Mouse (Mus musculus): ENCODE results near the gene Mcat. TPM values are rescaled to one million over a fixed set of nuclear protein-coding genes. Genes with fewer than 3 reads are reported as not detected.

Mcat gene
- polyA plus RNA-seq, 1 experiment, result 11.0 TPM

DNA sequence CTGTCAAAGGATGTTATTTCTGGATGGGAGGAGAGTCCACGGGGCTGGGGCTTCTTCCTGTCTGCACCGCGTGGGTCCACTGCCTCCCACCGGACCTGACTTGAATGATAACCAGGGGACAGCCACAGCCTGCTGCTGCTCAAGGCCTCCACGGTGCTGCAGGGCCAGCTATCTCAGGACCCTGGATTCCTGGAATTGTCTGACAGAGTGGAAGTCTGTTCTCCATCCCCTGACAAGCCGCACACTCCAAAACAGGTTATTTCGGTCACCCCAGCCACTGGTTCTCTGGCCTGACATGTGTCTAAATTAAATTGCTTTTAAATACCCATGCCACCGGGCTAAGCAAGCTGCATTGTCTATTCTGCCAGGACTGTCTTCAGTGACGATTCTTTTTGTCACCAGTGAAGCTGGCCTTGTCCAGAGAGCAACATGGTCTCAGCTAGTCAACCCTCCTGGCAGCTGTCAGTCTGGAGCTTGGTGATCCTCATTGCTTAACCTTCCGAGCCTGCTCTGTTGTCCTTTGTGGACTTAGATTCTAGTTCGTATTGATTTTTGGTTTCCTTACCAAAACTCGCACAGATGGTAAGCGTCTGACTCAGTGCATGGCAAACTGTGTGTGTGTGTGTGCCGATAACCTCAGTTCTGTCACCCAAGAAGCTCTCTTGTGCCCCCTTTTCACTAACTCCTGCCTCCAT lies 39.8 kb downstream of the Mcat start:
- H3K27ac ChIP-seq (ENCODE audit: control insufficient read depth, insufficient read depth, low read depth, low read length, poor library complexity), result no peak overlapping the region
- TF ChIP-seq CTCF (IDR thresholded peaks at IDR 0.05; ENCODE audit: control insufficient read depth, insufficient read depth, low read length), result no peak
- TF ChIP-seq POLR2A (IDR thresholded peaks at IDR 0.05; ENCODE audit: borderline replicate concordance, control insufficient read depth, low read depth, low read length), result no peak

GRCm38 (mm10) chr15:83523196-83523595 lies 40.4 kb downstream of the Mcat start:
- WGBS, result 51% methylated on average over 7 of the region's 7 CpGs
- peaks cover 1% of the 10 kb centered on the region for H3K4me1 ChIP-seq (ENCODE audit: control insufficient read depth, insufficient read depth, low read length)
- TF ChIP-seq POLR2A (IDR thresholded peaks at IDR 0.05; ENCODE audit: borderline replicate concordance, control insufficient read depth, low read depth, low read length), result no peak
- TF ChIP-seq CTCF (IDR thresholded peaks at IDR 0.05; ENCODE audit: control insufficient read depth, insufficient read depth, low read length), result no peak
- no peak overlapping the region for H3K4me3 ChIP-seq (replicated peaks; ENCODE audit: control insufficient read depth, low read depth, low read length)
- H3K27ac ChIP-seq (ENCODE audit: control insufficient read depth, insufficient read depth, low read depth, low read length, poor library complexity), result no peak overlapping the region

More for the DNA sequence above, 39.8 kb downstream of the Mcat start:
- H3K4me3 ChIP-seq (replicated peaks; ENCODE audit: control insufficient read depth, low read depth, low read length), result no peak overlapping the region
- 64% methylated on average over 14 of the region's 14 CpGs for WGBS
- H3K4me1 ChIP-seq (ENCODE audit: control insufficient read depth, insufficient read depth, low read length), result peaks cover 1% of the 10 kb centered on the region

DNA sequence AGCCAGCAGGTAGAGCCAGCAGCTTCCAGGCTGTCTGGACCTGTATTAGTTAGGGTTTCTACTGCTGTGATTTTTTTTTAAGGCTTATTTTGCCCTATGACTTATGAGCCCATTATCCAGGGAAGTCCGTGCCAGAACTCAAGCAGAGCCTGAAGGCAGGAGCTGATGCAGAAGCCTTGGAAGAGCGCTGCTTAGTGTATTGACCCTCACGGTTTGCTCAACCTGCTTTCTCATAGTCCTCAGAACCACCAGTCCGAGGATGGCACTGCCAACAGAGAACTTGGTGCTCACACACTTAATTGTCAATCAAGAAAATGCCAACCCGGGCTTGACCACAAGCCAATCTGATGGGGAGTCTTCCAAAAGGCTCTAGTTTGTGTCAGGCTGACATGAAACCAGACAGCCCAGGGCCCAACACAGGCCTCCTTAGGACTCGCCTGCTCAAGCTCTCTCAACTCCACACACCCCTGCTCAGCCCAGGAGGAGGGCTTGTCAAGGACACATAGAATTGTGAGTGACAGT lies 42.7 kb downstream of the Mcat start:
- no peak for TF ChIP-seq CTCF (IDR thresholded peaks at IDR 0.05; ENCODE audit: control insufficient read depth, insufficient read depth, low read length)
- no peak for TF ChIP-seq POLR2A (IDR thresholded peaks at IDR 0.05; ENCODE audit: borderline replicate concordance, control insufficient read depth, low read depth, low read length)
- H3K4me3 ChIP-seq (replicated peaks; ENCODE audit: control insufficient read depth, low read depth, low read length), result no peak overlapping the region
- H3K4me1 ChIP-seq (ENCODE audit: control insufficient read depth, insufficient read depth, low read length), result no peaks in the 10 kb centered on the region
- WGBS, result 64% methylated on average over 6 of the region's 6 CpGs
- H3K27ac ChIP-seq (ENCODE audit: control insufficient read depth, insufficient read depth, low read depth, low read length, poor library complexity), result no peak overlapping the region

DNA sequence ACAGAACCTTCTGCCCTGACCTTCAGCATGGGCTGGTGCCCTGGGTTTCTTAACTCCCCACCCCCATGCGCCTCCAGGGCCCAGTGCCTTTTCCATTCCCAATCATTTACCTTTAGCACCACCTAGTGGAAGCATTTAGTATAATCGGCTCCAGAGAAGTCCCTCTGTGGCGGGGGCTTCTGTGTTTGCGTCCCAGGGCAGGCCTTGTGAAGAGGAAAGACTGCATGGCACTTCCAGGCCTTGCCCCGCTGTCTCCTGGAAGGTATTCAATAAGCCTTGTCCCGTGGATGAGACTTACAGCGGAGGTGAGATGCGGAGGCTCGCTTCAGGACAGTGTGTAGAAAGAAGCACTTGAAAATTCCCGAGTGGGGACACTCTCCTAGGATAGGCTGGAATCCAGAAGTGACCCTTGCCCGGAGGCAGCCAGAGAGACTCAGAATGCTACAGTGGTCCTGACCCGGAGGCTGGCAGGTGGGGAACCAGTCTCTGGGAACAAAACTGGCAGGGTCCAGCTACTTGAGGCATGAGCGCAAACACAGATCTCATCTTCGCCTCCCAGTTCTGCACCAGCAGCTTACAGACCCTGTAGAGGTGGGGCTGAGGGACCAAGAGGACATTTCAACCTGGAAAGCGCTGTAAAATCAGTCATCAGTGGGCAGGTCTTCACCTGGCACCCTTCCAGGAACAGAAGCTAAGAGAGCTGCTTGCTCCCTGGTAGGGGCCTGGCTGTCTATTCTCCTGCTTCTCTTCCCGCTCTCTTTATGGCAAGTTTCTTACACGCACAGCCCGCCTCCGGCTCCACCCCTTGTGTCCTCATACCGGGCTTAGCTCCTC lies 45.2 kb downstream of the Mcat start:
- TF ChIP-seq POLR2A (IDR thresholded peaks at IDR 0.05; ENCODE audit: borderline replicate concordance, control insufficient read depth, low read depth, low read length) (no peak), CTCF (IDR thresholded peaks at IDR 0.05; ENCODE audit: control insufficient read depth, insufficient read depth, low read length) (peak; percentile 59; the same call in 1 of the 2 replicates)

GRCm38 (mm10) chr15:83515018-83515417 lies 48.6 kb downstream of the Mcat start:
- WGBS, result 72% methylated on average over 5 of the region's 5 CpGs
- TF ChIP-seq POLR2A (IDR thresholded peaks at IDR 0.05; ENCODE audit: borderline replicate concordance, control insufficient read depth, low read depth, low read length) (no peak), CTCF (IDR thresholded peaks at IDR 0.05; ENCODE audit: control insufficient read depth, insufficient read depth, low read length) (no peak)
- Histone ChIP-seq H3K4me3 (replicated peaks; ENCODE audit: control insufficient read depth, low read depth, low read length) (no peak overlapping the region), H3K4me1 (ENCODE audit: control insufficient read depth, insufficient read depth, low read length) (no peaks in the 10 kb centered on the region), H3K27ac (ENCODE audit: control insufficient read depth, insufficient read depth, low read depth, low read length, poor library complexity) (no peak overlapping the region)

More for the DNA sequence above, 45.2 kb downstream of the Mcat start:
- Histone ChIP-seq H3K27ac (ENCODE audit: control insufficient read depth, insufficient read depth, low read depth, low read length, poor library complexity) (no peak overlapping the region), H3K4me1 (ENCODE audit: control insufficient read depth, insufficient read depth, low read length) (no peaks in the 10 kb centered on the region), H3K4me3 (replicated peaks; ENCODE audit: control insufficient read depth, low read depth, low read length) (no peak overlapping the region)
- 43% methylated on average over 20 of the region's 20 CpGs for WGBS

GRCm38 (mm10) chr15:83512489-83513281 lies 50.9 kb downstream of the Mcat start:
- 65% methylated on average over 13 of the region's 13 CpGs for WGBS
- no peak for TF ChIP-seq CTCF (IDR thresholded peaks at IDR 0.05; ENCODE audit: control insufficient read depth, insufficient read depth, low read length)
- TF ChIP-seq POLR2A (IDR thresholded peaks at IDR 0.05; ENCODE audit: borderline replicate concordance, control insufficient read depth, low read depth, low read length), result no peak
- no peaks in the 10 kb centered on the region; the same call in 1 of the 2 replicates for H3K4me1 ChIP-seq (ENCODE audit: control insufficient read depth, insufficient read depth, low read length)
- H3K27ac ChIP-seq (ENCODE audit: control insufficient read depth, insufficient read depth, low read depth, low read length, poor library complexity), result no peak overlapping the region
- H3K4me3 ChIP-seq (replicated peaks; ENCODE audit: control insufficient read depth, low read depth, low read length), result no peak overlapping the region

DNA sequence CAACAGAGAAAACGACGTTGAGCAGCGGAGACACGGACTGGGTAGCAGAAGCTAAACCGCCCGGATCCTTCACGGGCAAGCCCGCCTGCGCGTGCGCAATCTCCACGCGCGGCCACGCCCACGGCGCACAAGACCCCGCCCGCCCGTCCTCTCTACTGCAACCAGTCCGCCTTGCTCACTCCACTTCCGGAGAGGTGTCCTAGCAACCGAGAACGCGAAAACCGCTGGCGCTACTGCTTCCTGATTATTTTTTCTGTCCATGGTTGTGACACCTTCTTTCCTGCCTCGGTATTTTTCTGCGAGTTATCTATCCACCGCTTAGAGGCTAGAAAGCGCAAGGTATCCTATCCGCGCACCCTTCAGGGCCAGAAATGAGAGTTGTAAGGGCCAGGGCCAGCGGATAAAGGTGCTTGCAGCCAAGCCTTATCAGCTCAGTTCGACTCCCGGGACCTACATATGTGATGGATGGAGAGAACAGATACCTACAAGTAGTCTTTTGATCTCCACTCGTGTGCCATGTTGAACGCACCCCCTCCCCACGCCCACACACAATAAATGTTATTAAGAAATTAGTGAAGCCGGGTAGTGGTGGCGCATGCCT lies 52.7 kb downstream of the Mcat start, which contains the start of gene Ttll1:
TSS of gene Ttll1 (minus strand) at position 89 of the 601 bp plus-strand sequence.
- peak within 1 kb of the TSS; percentile 60 for H3K4me3 ChIP-seq (replicated peaks; ENCODE audit: control insufficient read depth, low read depth, low read length)
- WGBS, result 9% methylated on average over 41 of the region's 41 CpGs
- H3K4me1 ChIP-seq (ENCODE audit: control insufficient read depth, insufficient read depth, low read length), result no peaks in the 10 kb centered on the region; the same call in 1 of the 2 replicates
- peak within 1 kb of the TSS; percentile 20; the same call in 1 of the 2 replicates for H3K27ac ChIP-seq (ENCODE audit: control insufficient read depth, insufficient read depth, low read depth, low read length, poor library complexity)
- TF ChIP-seq POLR2A (IDR thresholded peaks at IDR 0.05; ENCODE audit: borderline replicate concordance, control insufficient read depth, low read depth, low read length), result 0 out of 2 replicates have a peak, but pooled peaks have one; percentile 33
- TF ChIP-seq CTCF (IDR thresholded peaks at IDR 0.05; ENCODE audit: control insufficient read depth, insufficient read depth, low read length), result no peak

Data from bone marrow, adult 2 months (tissue).